32 mouse cellular contexts compared by ENCODE assay signal in genomic region chr16:62038049-62038448, GRCm38 (mm10).
"Had no signal": no experiment of that assay in that cellular context is flagged by ENCODE, and none has a peak within 500 bp of the region (broad histone marks: within the 10 kb centered on the region; RNA-seq: fewer than 3 reads in every experiment).

No protein-coding gene starts in this region.

- H3K27ac ChIP-seq: heart, embryonic 15.5 days; hindbrain, embryonic 10.5 days; hindbrain, embryonic 12.5 days; hindbrain, embryonic 13.5 days; hindbrain, embryonic 14.5 days; hindbrain, embryonic 15.5 days; hindbrain, postnatal 0 days; intestine, embryonic 15.5 days; kidney, embryonic 15.5 days; kidney, postnatal 0 days; layer of hippocampus, adult 2 months; left cerebral cortex, adult 2 months had no signal

- H3K27me3 ChIP-seq: heart, embryonic 15.5 days; hindbrain, embryonic 12.5 days; hindbrain, embryonic 13.5 days; hindbrain, embryonic 15.5 days; intestine, embryonic 15.5 days; kidney, embryonic 15.5 days had no signal

- H3K4me1 ChIP-seq: heart, embryonic 15.5 days; hindbrain, embryonic 10.5 days; hindbrain, embryonic 12.5 days; hindbrain, embryonic 13.5 days; hindbrain, embryonic 15.5 days; intestine, embryonic 15.5 days; kidney, embryonic 15.5 days had no signal

- H3K4me2 ChIP-seq: heart, embryonic 15.5 days; hindbrain, embryonic 12.5 days; hindbrain, embryonic 13.5 days; hindbrain, embryonic 14.5 days; hindbrain, embryonic 15.5 days; intestine, embryonic 15.5 days; kidney, embryonic 15.5 days had no signal

- H3K9ac ChIP-seq: heart, embryonic 15.5 days; hindbrain, embryonic 12.5 days; hindbrain, embryonic 13.5 days; hindbrain, embryonic 14.5 days; hindbrain, embryonic 15.5 days; intestine, embryonic 15.5 days; kidney, embryonic 15.5 days had no signal

- H3K36me3 ChIP-seq: heart, embryonic 15.5 days; hindbrain, embryonic 10.5 days; hindbrain, embryonic 12.5 days; hindbrain, embryonic 13.5 days; hindbrain, embryonic 15.5 days; intestine, embryonic 15.5 days; kidney, embryonic 15.5 days had no signal

- H3K9me3 ChIP-seq: heart, embryonic 15.5 days; hindbrain, embryonic 10.5 days; hindbrain, embryonic 12.5 days; hindbrain, embryonic 13.5 days; hindbrain, embryonic 15.5 days; intestine, embryonic 15.5 days; kidney, embryonic 15.5 days had no signal

- ATAC-seq: hindbrain, embryonic 16.5 days; hindbrain, postnatal 0 days; inflammation-experienced regulatory T-cells, adult 6 months; intestine, embryonic 15.5 days; intestine, embryonic 16.5 days; intestine, postnatal 0 days had no signal

- H3K4me3 ChIP-seq: heart, embryonic 15.5 days; hindbrain, embryonic 10.5 days; hindbrain, embryonic 12.5 days; hindbrain, embryonic 13.5 days; hindbrain, embryonic 15.5 days; intestine, embryonic 15.5 days; kidney, embryonic 15.5 days; layer of hippocampus, adult 2 months; left cerebral cortex, adult 2 months had no signal

- DNase-seq: heart, postnatal 10 days; heart, postnatal 14 days; heart, postnatal 36 days; heart, postnatal 4 days; kidney, adult 11 months; kidney, adult 18-20 months; kidney, adult 2 months; kidney, adult 8-10 months; kidney, adult 9 months; kidney, postnatal 10 days; kidney, postnatal 14 days; kidney, postnatal 25 days; kidney, postnatal 36 days; kidney, postnatal 4 days; layer of hippocampus, adult 9-11 months; layer of hippocampus, postnatal 36 days had no signal
